Mouse (Mus musculus) ES-Bruce4 (cell line): ENCODE results near the gene Rassf5.

Experiments
- CTCF ChIP-seq: IDR thresholded peaks from one replicate; pipeline ENCODE4 v1.8.1; 2011; ENCODE audit warnings: low read depth, low read length
- EP300 ChIP-seq: IDR thresholded peaks from 2 replicates; pipeline ENCODE4 v1.6.1; 2011; ENCODE audit warnings: low read depth, low read length; ENCODE audit not compliant: insufficient read depth
- POLR2A ChIP-seq: IDR thresholded peaks from one replicate; pipeline ENCODE4 v1.8.1; 2011; ENCODE audit warnings: low read length; ENCODE audit not compliant: insufficient read depth

DNA sequence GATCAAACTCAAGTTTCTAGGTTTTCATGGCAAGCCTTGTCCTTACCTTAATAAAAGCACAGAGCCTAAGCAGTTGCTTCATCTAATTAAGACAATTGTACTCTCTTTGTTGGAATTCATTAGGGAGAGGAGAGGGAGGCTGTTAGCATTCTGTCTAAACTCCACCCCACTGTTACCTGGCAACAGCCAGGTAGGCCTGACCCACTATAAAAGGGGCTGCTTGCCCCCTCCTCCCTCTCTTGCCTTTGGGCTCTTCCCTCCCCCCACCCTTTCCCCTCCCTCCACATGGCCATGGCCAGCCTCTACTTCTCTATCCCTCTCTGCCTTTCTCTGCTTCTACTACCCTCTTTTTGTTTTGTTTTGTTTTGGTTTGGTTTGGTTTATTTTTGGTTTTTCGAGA, 95.6 kb downstream of the Rassf5 start:
- TF ChIP-seq CTCF (no peak), POLR2A (no peak), EP300 (0 out of 2 replicates have a peak, but pooled peaks have one; percentile 16)
